In the genomic region with DNA sequence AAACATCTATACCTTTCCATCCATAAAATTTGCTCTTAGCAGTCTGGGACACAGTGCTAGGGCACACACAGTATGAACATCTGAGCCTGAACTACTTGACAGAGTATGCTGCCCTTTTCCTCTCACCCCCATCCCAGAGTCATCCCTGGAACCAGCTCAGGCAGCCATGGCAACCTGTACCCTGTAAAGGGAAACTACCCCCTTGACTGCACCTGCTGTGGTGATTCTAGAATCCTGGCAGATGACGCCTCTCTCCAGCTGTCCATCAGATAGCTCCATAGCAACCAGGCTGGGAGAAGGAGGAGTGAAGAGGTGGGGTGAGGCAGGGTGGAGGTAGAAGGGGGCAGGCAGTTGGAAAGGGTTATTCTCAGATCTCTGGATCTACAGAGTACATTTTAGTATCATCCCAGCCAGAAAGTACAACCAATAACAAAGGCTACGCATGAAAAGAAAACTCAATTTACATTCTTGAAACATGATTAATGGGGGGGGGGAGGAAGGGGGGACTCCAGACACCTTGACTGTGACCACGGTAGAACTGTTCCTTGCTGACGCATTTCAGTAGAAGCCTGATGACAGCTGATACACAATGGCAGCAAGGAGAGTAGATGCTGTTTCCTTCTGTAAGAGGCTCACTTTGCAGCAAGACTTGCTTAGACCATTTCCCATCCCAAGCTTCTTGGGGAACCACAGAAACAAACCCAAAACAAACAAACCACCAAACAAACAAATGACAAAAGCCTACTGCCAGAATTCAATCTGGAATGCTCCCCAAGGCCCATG, we compare ENCODE assay signal across 8 mouse cellular contexts.
DNase-seq lines count a peak whose midpoint lies in the region; ATAC-seq lines count a peak whose summit lies in the region.
"Had no signal": no experiment of that assay in that cellular context is flagged by ENCODE, and none has a peak within 500 bp of the region (broad histone marks: within the 10 kb centered on the region; RNA-seq: fewer than 3 reads in every experiment).

No protein-coding gene starts in this region.

- peak; percentile 61 for ATAC-seq in megakaryocyte progenitor cell, adult 5-6 weeks (replicated peaks; ENCODE audit: poor library complexity)

- peak; percentile 38 to 41 for DNase-seq in right cerebral cortex, adult 2 months (ENCODE audit: low spot score in 2 of 2)
- no peak for DNase-seq in right cerebral cortex, postnatal 25 days
- peak; percentile 62 to 82 for DNase-seq in gastrocnemius, adult 8-10 months (ENCODE audit: low spot score in 2 of 2)
- DNase-seq in thymus, adult 18-20 months = no peak
- DNase-seq in spleen, adult 18-20 months = no peak
- no peak for DNase-seq in urinary bladder, postnatal 36 days (ENCODE audit: low spot score in 2 of 2)
- DNase-seq: adrenal gland, postnatal 10 days had no signal

Comparison
In these comparisons a context has a peak if more than half of its experiments do, and no peak if none do; other contexts are left out.
1. DNase-seq: peak in right cerebral cortex, adult 2 months (2 of 2) and gastrocnemius, adult 8-10 months (2 of 2); none in right cerebral cortex, postnatal 25 days (single experiment), thymus, adult 18-20 months (0 of 2), spleen, adult 18-20 months (0 of 2) and urinary bladder, postnatal 36 days (0 of 2).